Mouse (Mus musculus): Measurements from ENCODE around the gene Ybx2. TPM values are rescaled to one million over a fixed set of nuclear protein-coding genes. Genes with fewer than 3 reads are reported as not detected.

Ybx2 gene
- total and polyA plus RNA-seq, 2 experiments: not detected

- TF ChIP-seq POLR2A (IDR thresholded peaks at IDR 0.05; ENCODE audit: extremely low read depth, insufficient read depth, low read length): no peak
- no peak for TF ChIP-seq CTCF (IDR thresholded peaks at IDR 0.05; ENCODE audit: low read depth, low read length)
- Histone ChIP-seq H3K27ac (replicated peaks; ENCODE audit: insufficient read depth, low read depth, low read length) (no peak overlapping the region), H3K9ac (ENCODE audit: low read depth, low read length) (no peak overlapping the region), H3K79me2 (ENCODE audit: control insufficient read depth, insufficient read depth, low read length) (no peaks in the 10 kb centered on the region), H3K36me3 (ENCODE audit: control insufficient read depth, insufficient read depth, low read length) (peaks cover 2% of the 10 kb centered on the region; the same call in 1 of the 2 replicates), H3K27me3 (ENCODE audit: control insufficient read depth, insufficient read depth, low read length) (peaks cover 12% of the 10 kb centered on the region), H3K4me3 (ENCODE audit: insufficient read depth, low read depth, low read length) (peak overlapping the region; percentile 29; the same call in 1 of the 2 replicates), H3K4me1 (ENCODE audit: control insufficient read depth, insufficient read depth, low read length) (0 out of 2 replicates have a peak, but pooled peaks cover 3% of the 10 kb centered on the region)
- WGBS: 5% methylated on average over 59 of the region's 59 CpGs
- DNase-seq (ENCODE audit: extremely low read depth, low read depth, low spot score): no peak
Observed at GRCm38 (mm10) chr11:69966006-69966859, 30.6 kb downstream of the Ybx2 start.

- peaks cover 5% of the 10 kb centered on the region; the same call in 1 of the 2 replicates for H3K36me3 ChIP-seq (ENCODE audit: control insufficient read depth, insufficient read depth, low read length)
- 43% methylated on average over 17 of the region's 17 CpGs for WGBS
- H3K4me3 ChIP-seq (ENCODE audit: insufficient read depth, low read depth, low read length): peak overlapping the region; percentile 29; the same call in 1 of the 2 replicates
- no peak for DNase-seq (ENCODE audit: extremely low read depth, low read depth, low spot score)
- no peak overlapping the region for H3K9ac ChIP-seq (ENCODE audit: low read depth, low read length)
- no peak overlapping the region for H3K27ac ChIP-seq (replicated peaks; ENCODE audit: insufficient read depth, low read depth, low read length)
- 0 out of 2 replicates have a peak, but pooled peaks cover 3% of the 10 kb centered on the region for H3K4me1 ChIP-seq (ENCODE audit: control insufficient read depth, insufficient read depth, low read length)
- TF ChIP-seq POLR2A (IDR thresholded peaks at IDR 0.05; ENCODE audit: extremely low read depth, insufficient read depth, low read length): no peak
- TF ChIP-seq CTCF (IDR thresholded peaks at IDR 0.05; ENCODE audit: low read depth, low read length): no peak
- H3K79me2 ChIP-seq (ENCODE audit: control insufficient read depth, insufficient read depth, low read length): no peaks in the 10 kb centered on the region
- peaks cover 12% of the 10 kb centered on the region for H3K27me3 ChIP-seq (ENCODE audit: control insufficient read depth, insufficient read depth, low read length)
Observed at GRCm38 (mm10) chr11:69966860-69967517, 31.4 kb downstream of the Ybx2 start.

GRCm38 (mm10) chr11:69968793-69969192 is 33.2 kb downstream of the Ybx2 start:
- Histone ChIP-seq H3K27ac (replicated peaks; ENCODE audit: insufficient read depth, low read depth, low read length) (no peak overlapping the region), H3K36me3 (ENCODE audit: control insufficient read depth, insufficient read depth, low read length) (peaks cover 13% of the 10 kb centered on the region; the same call in 1 of the 2 replicates), H3K9ac (ENCODE audit: low read depth, low read length) (no peak overlapping the region), H3K27me3 (ENCODE audit: control insufficient read depth, insufficient read depth, low read length) (peaks cover 12% of the 10 kb centered on the region), H3K79me2 (ENCODE audit: control insufficient read depth, insufficient read depth, low read length) (no peaks in the 10 kb centered on the region), H3K4me1 (ENCODE audit: control insufficient read depth, insufficient read depth, low read length) (0 out of 2 replicates have a peak, but pooled peaks cover 3% of the 10 kb centered on the region), H3K4me3 (ENCODE audit: insufficient read depth, low read depth, low read length) (no peak overlapping the region)
- no peak for DNase-seq (ENCODE audit: extremely low read depth, low read depth, low spot score)
- WGBS: 55% methylated on average over 4 of the region's 4 CpGs
- TF ChIP-seq CTCF (IDR thresholded peaks at IDR 0.05; ENCODE audit: low read depth, low read length): no peak
- TF ChIP-seq POLR2A (IDR thresholded peaks at IDR 0.05; ENCODE audit: extremely low read depth, insufficient read depth, low read length): no peak

GRCm38 (mm10) chr11:69970222-69970621 is 34.6 kb downstream of the Ybx2 start:
- H3K9ac ChIP-seq (ENCODE audit: low read depth, low read length): no peak overlapping the region
- peaks cover 23% of the 10 kb centered on the region for H3K36me3 ChIP-seq (ENCODE audit: control insufficient read depth, insufficient read depth, low read length)
- peaks cover 11% of the 10 kb centered on the region for H3K27me3 ChIP-seq (ENCODE audit: control insufficient read depth, insufficient read depth, low read length)
- TF ChIP-seq CTCF (IDR thresholded peaks at IDR 0.05; ENCODE audit: low read depth, low read length) (no peak), POLR2A (IDR thresholded peaks at IDR 0.05; ENCODE audit: extremely low read depth, insufficient read depth, low read length) (no peak)
- H3K27ac ChIP-seq (replicated peaks; ENCODE audit: insufficient read depth, low read depth, low read length): no peak overlapping the region
- 0 out of 2 replicates have a peak, but pooled peaks cover 3% of the 10 kb centered on the region for H3K4me1 ChIP-seq (ENCODE audit: control insufficient read depth, insufficient read depth, low read length)
- 86% methylated on average over 6 of the region's 6 CpGs for WGBS
- H3K79me2 ChIP-seq (ENCODE audit: control insufficient read depth, insufficient read depth, low read length): no peaks in the 10 kb centered on the region
- no peak for DNase-seq (ENCODE audit: extremely low read depth, low read depth, low spot score)
- H3K4me3 ChIP-seq (ENCODE audit: insufficient read depth, low read depth, low read length): no peak overlapping the region

GRCm38 (mm10) chr11:69970775-69971174 is 35.2 kb downstream of the Ybx2 start:
- H3K79me2 ChIP-seq (ENCODE audit: control insufficient read depth, insufficient read depth, low read length): no peaks in the 10 kb centered on the region
- H3K4me3 ChIP-seq (ENCODE audit: insufficient read depth, low read depth, low read length): no peak overlapping the region
- H3K36me3 ChIP-seq (ENCODE audit: control insufficient read depth, insufficient read depth, low read length): peaks cover 23% of the 10 kb centered on the region
- TF ChIP-seq CTCF (IDR thresholded peaks at IDR 0.05; ENCODE audit: low read depth, low read length) (no peak), POLR2A (IDR thresholded peaks at IDR 0.05; ENCODE audit: extremely low read depth, insufficient read depth, low read length) (no peak)
- no peak overlapping the region for H3K9ac ChIP-seq (ENCODE audit: low read depth, low read length)
- 0 out of 2 replicates have a peak, but pooled peaks cover 3% of the 10 kb centered on the region for H3K4me1 ChIP-seq (ENCODE audit: control insufficient read depth, insufficient read depth, low read length)
- no peak overlapping the region for H3K27ac ChIP-seq (replicated peaks; ENCODE audit: insufficient read depth, low read depth, low read length)
- peaks cover 8% of the 10 kb centered on the region for H3K27me3 ChIP-seq (ENCODE audit: control insufficient read depth, insufficient read depth, low read length)
- WGBS: 89% methylated on average over 3 of the region's 3 CpGs
- no peak for DNase-seq (ENCODE audit: extremely low read depth, low read depth, low spot score)

Data from liver, adult 2 months (tissue).